Mouse (Mus musculus) mouse embryonic stem cell (cell line): ENCODE data around the gene Gm21973.

ENCODE experiments used
- in situ Hi-C, 2 experiments: fragments of 300-500 bp; cut with MboI; formaldehyde crosslinking; loops; 1 replicate in 1 of 2; 3 replicates in 1 of 2; pipeline ENCODE4 v1.14.3; 2019 to 2020; ENCODE audit warnings: low sequenced_read_pairs in 2 of 2, low pct_unique_long_range_greater_than_20kb in 1 of 2, mixed read lengths in 1 of 2; ENCODE audit not compliant: unreplicated experiment in 1 of 2

The Gm21973 gene

DNA sequence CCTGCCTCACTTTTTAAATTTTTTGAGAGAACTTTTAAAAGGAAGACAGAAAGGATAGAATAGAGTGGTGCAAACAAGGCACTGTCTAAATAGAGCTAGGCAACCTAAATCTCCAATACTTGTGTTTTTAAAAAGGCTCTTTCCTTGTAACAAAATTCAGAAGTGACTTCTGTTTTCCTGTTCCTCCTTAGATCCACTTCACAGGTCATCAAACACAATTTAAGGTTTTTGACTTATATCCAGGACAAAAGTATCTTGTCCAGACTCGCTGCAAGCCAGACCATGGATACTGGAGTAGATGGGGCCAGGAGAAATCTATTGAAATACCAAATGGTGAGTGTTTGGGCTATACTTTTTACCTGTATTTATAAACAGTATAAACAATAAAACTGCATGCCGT is at the start of gene Gm21973:
TSS of gene Gm21973 (plus strand) at position 301 of the 400 bp plus-strand sequence.
- in situ Hi-C loops = no loop called here

DNA sequence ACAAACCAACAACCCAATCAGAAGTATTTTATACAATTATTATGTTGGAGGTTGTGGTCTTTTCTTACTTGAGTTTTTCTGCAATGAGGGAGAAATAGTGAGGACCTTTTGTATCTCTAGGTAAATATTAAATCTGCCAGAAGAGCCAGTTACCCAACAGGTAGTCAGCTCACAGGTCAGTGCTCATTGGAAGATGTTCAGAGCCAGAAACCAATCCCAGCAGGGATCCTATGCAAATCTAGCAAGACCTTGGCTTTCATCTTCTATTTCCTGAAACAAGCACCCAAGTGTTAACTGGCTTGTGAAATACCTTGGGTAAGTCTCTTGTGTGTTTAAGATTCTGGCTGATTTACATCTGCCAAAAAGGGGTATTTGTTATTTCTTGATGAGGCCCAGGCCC is 48.8 kb upstream of the Gm21973 start:
- in situ Hi-C loops = no loop called here

DNA sequence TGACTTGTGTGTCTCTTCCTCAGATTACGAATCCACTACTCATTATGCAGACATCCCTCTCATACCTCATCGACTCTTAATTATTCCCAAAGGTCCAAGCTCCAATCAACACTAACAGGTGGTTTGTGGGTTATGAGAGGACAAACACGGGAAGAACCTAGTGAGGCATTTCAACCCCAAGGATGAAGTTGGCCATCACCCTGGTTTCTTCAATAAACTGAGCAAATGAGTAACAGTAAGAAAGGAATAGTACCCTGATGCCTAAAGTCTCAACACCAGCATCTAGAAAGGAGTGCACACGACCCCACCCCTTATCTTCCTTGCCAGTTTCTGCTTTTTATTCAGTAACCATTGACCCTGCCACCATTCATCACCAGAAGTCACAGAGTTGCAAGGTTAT is 47.7 kb upstream of the Gm21973 start:
- in situ Hi-C loops = no loop called here

DNA sequence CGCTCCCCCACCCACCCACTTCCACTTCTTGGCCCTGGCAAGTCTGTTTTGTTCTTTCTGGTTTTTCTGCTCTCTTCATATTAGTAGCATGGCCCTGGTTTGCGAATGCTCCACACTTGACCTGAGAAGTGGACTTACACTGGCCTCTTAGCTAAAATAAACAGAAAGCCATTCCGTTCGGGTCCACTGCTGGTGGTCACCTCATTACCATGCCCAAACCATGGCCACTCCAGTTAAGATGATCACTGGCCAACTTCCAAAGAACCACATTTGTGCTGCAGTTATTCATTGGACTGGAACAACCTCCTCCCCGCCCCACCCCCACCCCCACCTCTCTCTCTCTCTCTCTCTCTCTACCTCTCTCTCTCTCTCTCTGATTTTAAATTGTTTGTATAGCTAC is 43.6 kb upstream of the Gm21973 start:
- in situ Hi-C loops = no loop called here

DNA sequence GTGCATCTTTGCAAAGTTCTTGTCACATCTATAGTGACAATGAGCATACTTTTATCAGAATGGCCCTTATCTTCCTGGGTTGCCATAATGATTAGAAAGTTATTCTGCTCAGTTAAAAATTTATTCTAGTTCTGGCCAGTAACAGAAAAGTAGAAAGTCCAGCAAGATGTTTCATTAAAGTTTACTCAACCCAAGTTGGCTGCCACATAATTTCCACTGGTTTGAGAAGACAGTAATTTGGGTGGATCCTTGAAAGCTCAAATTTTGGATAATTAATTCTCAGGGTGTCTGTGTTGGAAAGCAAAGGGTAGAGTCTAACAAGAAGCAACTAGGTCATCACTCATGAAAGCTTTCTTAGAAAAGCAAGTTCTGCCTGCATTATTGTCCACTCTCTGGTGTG is 41.5 kb upstream of the Gm21973 start:
- in situ Hi-C loops = no loop called here

DNA sequence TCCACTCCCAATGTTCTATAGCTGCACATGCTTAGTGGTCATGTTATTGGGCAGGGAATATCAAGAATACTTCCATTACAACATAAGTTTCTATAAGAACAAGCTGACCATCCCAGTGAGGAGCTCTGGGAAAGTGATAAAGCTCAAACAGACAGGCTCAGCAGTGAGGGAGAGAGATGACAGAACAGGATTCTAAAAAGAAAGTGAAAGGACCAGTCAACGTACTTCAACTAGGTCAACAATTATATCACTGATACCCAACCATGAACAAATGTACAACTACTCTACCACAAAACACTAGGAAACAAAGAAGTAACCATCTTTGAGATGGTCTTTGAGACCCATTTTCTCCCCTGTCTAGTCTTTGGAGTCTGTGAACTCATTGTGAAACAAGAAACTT is 28.6 kb upstream of the Gm21973 start:
- in situ Hi-C loops = no loop called here

DNA sequence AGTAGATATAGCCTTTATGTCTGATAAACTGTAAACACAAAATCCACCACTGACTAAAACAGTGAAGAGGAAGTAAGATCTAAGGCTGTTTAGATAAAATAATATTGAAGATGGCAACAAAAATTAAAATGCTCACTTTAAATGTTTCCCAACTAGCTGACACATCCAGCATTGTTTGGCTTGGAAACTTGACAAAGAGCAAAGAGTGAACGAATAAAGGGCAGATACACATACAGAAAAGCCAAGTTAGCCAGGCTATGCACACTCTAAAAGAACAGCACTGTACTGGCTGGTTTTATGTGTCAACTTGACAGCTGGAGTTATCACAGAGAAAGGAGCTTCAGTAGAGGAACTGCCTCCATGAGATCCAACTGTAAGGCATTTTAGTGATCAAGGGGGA is 27.1 kb upstream of the Gm21973 start:
- in situ Hi-C loops = no loop called here

DNA sequence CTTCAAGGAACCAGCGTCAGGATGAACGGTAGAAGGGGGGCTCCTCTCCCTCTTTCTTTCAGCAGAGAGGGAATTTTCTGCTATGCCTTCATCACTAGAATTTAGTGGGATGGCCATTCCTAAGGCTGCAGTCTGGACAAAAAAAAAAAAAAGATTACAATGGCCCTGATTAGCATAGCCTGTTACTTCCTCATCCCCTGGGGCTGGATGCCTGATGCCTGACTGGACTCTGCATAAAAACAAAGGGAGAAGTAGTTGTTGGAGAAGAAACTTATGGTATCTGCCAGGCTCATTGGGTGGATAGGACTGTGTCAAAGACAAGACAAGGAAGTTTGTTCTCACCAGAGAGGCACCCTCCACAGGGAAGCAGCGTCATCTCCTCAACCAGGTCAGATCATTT is 25.7 kb upstream of the Gm21973 start:
- in situ Hi-C loops = no loop called here

DNA sequence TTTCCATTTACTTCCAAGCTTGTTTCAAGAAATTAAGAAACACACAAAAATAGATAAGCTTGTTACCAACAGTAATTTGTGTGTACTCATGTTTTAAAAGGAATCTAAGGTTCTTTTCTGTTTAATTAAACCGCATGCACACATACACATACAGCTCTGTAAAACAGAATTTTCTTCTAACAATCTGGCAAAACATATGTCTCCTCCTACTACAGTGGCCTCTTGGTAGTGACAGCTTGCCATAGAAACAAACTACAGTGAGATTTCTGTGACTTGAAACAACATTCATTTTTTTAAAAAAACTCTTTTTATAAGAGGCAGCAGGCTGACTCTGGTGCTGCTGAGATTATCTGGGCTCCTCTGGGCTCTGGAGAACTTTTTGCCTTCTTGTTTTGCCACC is 18.7 kb upstream of the Gm21973 start:
- in situ Hi-C loops = loop anchor here in 1 of 2 experiments (25.0 kb wide), 1 partner anchor 844 kb away; no protein-coding TSS in a partner anchor

DNA sequence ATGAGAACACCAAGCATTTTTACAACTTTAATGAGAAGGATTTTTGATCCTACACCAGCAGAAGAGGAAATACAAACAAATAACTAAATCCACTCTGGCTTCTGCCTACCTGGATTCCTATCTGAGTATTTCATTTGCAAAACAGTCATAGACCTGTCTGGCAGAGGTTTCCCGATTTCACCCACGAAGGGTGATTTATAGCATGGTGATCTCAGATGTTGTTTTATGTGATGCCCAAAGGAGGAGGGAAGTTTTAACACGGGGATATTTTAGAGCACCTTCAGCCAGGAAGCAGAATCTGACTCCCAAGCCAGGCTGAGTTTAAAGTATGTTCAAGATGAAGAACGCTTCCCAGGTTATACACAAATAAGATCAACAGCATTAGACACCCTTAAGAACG is 13.4 kb upstream of the Gm21973 start:
- in situ Hi-C loops = loop anchor here in 1 of 2 experiments (25.0 kb wide), 1 partner anchor 850 kb away; no protein-coding TSS in a partner anchor

DNA sequence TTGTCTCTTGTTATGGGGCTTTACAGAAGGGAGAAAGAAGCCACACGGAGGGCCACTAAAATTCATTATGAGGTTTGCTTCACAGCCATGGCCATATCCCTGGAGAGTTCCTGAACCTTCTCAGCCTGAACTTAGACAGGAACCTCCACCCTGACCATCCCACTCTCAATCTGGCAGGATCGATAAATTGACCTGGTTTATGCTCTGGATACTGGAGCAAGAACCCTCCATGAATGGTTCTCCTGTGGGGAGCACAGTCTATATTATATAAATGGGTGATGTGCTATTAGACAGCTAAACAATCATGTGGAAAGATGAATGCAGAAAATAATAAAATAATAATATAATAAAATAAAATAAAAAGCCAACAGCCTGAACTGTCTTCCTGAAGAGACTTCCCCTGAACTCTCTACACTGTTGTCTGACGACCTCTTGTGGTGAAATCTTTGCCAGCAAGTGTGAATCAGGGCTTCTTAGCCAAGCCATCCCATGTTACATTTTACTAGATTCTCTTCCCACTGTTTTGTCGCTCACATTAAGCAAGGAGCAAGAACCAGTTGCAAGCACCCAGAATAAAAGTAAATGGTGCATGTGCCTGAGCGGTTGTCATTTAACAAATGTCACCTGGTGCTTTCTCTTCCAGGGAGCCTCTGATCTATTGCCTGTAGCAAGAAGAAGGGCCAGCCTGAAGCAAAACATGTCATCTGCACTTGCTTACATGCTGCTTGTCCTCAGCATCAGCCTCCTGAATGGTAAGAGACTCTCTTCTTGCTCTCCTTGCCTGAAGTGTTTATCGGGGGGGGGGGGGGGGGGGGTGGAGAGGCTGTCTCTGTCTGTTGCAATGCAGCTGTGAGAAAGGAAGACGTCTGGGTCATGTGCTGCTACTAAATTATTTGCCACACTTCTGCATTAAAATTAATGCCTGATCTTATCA is 11.4 kb upstream of the Gm21973 start:
- in situ Hi-C loops = loop anchor here in 1 of 2 experiments (25.0 kb wide), 1 partner anchor 851 kb away; no protein-coding TSS in a partner anchor

DNA sequence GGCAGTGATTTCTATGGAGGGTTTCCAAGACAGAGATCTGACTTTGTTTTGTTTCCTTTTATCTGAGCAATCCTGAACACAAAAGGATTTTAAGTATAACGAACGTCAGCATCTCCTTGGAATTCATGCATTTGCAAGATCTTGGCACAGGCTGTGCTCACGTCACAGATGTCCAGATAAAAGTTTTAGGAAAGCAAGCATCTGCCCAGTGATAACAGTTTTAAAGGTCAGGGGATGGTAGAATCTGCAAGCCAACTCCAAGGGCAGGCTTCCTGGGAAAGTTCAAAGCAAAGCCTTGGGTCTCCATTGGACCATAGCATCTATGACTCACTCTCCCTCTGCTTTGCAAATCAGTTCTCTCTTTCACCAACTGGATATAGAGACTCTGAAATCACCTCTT is 5.4 kb downstream of the Gm21973 start:
- in situ Hi-C loops = no loop called here

DNA sequence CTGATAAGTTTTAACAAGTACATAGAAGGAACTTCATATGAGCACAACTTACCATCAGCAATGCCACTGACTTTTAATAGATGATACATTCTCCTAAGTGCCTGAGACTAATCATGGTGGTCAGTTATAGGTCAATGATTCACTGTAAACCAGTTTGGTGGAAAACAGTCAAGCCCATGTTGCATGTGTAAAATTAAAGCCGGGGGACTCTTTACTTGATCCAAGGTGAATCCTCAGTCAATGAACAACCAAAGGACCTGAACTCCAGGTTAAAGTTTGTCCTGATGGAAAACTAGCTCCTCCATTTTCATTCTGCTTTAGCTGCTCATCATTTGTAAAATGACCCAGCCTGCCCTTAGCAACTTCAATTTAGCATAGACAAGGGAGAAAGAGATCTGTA is 7.4 kb downstream of the Gm21973 start:
- in situ Hi-C loops = no loop called here

DNA sequence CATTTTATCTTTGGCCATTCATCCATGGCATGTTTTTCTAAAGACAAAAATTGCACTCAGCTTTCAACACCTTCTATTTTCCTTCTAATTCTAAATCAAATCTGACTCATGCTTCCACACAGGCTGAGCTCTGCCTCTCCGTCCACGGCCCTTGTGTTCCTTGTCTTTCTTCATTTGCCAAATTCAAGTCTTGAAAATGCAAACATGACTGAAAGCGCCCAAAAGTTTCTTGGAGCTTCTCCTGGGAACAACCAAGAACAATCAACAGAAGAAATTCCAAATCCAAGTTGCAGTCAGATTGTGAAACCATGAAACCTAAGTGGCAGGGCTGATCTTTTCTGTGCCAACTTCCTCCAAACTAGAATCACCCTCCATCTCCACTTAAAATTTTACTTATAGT is 13.4 kb downstream of the Gm21973 start:
- in situ Hi-C loops = no loop called here

DNA sequence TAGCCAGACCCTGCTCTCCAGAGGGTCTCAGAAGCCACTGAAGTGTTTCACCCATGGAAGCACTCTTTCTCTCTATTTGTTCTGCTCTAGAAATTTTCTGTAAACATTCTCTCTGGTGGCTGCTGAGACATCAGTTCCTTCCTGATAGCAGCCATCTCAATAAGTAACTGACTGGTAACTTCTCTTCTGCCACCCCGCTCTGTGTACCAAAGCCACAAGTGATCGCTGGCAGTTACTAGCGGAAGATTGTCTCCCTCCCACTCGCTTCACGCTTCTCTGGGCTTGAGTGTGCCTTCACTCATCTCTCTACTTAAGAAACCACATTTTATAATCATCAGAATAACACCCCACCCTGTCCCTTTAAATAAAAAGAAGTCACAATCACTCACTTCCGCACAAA is 21.9 kb downstream of the Gm21973 start:
- in situ Hi-C loops = no loop called here

DNA sequence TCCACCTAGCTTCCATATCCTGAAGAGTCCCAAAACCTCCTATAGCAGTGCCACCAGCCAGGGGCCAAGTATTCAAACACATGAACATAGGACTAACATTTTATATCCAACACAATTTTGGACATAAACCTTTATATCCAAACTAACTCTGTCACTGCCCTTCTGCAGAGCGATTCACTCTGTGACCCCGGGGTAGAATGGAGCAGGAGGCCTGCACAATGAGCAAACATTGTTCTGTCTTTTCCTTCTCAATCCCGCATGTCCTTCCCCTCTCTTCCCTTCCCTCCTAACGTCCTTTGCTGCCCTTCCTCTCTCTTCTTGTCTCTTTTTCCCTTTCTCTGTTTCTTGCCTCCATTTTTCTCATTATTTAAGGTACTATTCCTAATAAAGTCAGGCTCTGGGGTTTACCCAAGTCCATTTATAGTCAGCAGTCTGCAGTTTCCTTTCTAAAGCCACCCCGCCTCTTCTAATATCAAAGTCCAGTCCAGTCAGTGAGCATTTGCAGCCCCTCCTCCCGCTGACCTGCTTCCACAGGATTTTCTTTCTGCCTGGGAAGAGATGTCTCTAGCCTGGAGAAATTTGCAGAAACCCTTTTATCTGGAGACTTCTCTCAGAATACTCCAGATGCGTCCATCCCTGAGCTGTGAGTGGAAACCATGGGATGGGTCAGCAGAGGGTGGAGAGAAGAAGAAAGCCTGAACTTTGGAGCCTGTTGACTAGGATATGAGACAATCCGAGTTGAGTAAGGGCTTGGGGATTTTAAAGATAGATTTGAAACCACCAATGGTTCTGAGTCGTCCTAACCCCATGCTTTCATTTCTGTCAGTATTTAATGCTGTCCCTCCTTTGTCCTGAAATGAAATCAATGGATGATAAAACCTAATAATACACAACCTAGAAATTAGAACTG is 33.1 kb downstream of the Gm21973 start, which contains the start of gene Agxt2:
TSS of gene Agxt2 (plus strand) at position 494 of the 910 bp plus-strand sequence.
- in situ Hi-C loops = no loop called here

DNA sequence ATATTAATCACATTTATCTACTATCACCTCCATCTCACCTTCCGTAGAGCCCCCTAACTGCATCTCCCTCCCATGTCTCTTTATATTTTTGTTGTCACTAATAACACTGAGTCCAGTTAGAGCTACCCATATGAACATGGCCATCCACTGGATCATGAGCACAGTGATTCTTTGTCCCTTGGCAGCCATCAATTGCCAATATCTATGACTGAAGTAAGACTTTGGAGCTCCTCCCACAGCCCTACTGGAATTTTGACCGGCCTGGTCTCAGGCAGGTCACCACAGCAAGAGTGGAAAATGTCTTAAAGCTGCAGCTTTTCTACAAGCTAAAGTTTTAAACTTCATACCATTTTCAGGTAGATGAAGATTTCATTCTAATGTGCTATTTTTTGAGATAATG is 41.2 kb downstream of the Gm21973 start:
- in situ Hi-C loops = no loop called here

DNA sequence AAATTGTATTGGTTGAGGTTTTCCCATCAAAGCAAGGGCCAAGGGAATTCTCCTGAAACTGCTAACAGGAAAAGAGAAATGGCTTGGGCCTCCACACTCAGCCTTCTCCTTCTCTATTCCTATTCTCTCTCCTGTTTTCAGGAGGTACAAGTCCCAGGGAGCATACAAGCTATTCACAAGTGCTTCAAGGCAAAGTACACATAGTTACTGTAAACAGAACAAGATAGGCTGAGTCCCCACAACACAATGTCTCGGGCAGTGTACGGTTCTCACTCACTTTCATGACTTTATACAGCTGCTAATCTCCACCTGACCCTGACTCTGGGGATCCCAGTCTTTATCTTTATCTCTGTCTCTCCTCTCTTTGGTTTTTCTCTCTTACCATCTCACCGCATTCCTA is 50.2 kb downstream of the Gm21973 start:
- in situ Hi-C loops = no loop called here

DNA sequence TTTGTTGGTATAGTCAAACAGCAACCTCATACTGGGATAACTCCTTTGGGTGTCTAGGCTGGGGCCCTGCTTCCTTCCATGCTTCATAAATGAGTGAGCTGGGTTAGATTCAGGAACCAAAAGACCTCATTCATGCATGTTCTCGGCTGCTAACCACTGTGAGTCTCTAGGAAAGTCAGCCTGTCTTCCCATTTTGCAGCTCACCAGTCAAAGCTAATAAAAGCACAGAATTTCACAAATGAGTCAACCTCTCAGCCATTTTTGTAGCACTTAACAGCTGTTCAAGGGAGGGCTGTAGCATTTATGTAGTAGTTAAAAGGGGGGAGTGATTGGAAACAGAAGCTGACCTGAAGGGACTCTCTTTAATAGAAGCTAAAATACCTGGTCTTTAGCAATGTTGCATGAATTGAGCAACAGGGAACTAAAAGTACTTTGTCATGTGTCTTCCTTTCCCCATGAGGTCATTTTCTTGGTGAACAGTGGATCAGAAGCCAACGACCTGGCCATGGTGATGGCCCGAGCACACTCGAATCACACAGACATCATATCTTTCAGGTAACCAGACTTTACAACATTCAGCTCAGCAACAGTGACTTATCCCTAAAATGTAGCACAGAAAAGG is 53.3 kb downstream of the Gm21973 start:
- in situ Hi-C loops = no loop called here
